26 mouse cellular contexts compared by ENCODE assay signal in the genomic region with DNA sequence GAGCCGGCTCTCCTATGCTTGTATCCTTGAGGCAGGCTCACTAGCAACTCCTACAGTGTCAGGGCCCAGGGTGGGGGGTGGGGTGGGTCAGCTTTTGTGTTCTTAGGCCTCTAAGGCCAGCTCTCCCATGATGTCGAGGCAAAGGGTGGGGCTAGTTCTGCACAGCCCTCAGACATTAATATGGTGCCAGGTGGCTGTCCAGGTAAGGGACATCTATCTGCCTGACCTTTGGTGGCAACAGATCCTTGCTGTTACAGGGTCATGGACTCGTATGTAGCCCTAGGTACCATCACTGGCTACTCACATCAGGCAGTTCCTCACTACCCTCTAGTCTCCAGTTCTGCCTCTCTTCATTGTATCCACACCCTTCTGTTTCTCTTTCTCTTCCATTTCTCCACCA.
DNase-seq lines count a peak whose midpoint lies in the region; ATAC-seq and TF ChIP-seq lines count a peak whose summit lies in the region.
"Had no signal": no experiment of that assay in that cellular context is flagged by ENCODE, and none has a peak within 500 bp of the region (broad histone marks: within the 10 kb centered on the region; RNA-seq: fewer than 3 reads in every experiment).

No protein-coding gene starts in this region.

- H3K27me3 ChIP-seq in forebrain, embryonic 10.5 days (ENCODE audit: poor library complexity, severe bottlenecking): no peaks in the 10 kb centered on the region
- no peaks in the 10 kb centered on the region for H3K27me3 ChIP-seq in forebrain, embryonic 16.5 days (replicated peaks; ENCODE audit: control insufficient read depth, insufficient read depth, low read length)
- no peaks in the 10 kb centered on the region for H3K27me3 ChIP-seq in heart, embryonic 10.5 days (ENCODE audit: insufficient read depth, poor library complexity, severe bottlenecking)
- no peaks in the 10 kb centered on the region for H3K27me3 ChIP-seq in heart, embryonic 11.5 days (ENCODE audit: control insufficient read depth, insufficient read depth, low read length)
- no peaks in the 10 kb centered on the region for H3K27me3 ChIP-seq in hindbrain, embryonic 14.5 days (ENCODE audit: control insufficient read depth, insufficient read depth, low read length)
- no peaks in the 10 kb centered on the region for H3K27me3 ChIP-seq in hindbrain, postnatal 0 days (ENCODE audit: insufficient read depth, low read length)
- H3K27me3 ChIP-seq in liver, embryonic 12.5 days (replicated peaks): no peaks in the 10 kb centered on the region
- no peaks in the 10 kb centered on the region for H3K27me3 ChIP-seq in liver, postnatal 0 days (ENCODE audit: insufficient read depth, low read length)
- H3K27me3 ChIP-seq: CH12.LX; embryonic facial prominence, embryonic 12.5 days; forebrain, embryonic 12.5 days; Patski had no signal

- H3K4me1 ChIP-seq in forebrain, embryonic 10.5 days: peaks cover 32% of the 10 kb centered on the region
- H3K4me1 ChIP-seq in forebrain, embryonic 16.5 days (replicated peaks; ENCODE audit: control insufficient read depth, insufficient read depth, low read length): peaks cover 11% of the 10 kb centered on the region
- H3K4me1 ChIP-seq in heart, embryonic 10.5 days: peaks cover 54% of the 10 kb centered on the region
- peaks cover 33% of the 10 kb centered on the region for H3K4me1 ChIP-seq in heart, embryonic 11.5 days (ENCODE audit: control insufficient read depth, insufficient read depth, low read length)
- peaks cover 15% of the 10 kb centered on the region; the same call in 1 of the 2 replicates for H3K4me1 ChIP-seq in hindbrain, embryonic 14.5 days (replicated peaks; ENCODE audit: control insufficient read depth, insufficient read depth, low read length)
- H3K4me1 ChIP-seq in hindbrain, postnatal 0 days (ENCODE audit: insufficient read depth, low read length): 0 out of 2 replicates have a peak, but pooled peaks cover 5% of the 10 kb centered on the region
- H3K4me1 ChIP-seq in liver, embryonic 12.5 days: no peaks in the 10 kb centered on the region
- peaks cover 15% of the 10 kb centered on the region for H3K4me1 ChIP-seq in liver, postnatal 0 days (ENCODE audit: insufficient read depth)

- no peak for DNase-seq in forebrain, embryonic 10.5 days (ENCODE audit: extremely low spot score, low spot score)
- no peak for DNase-seq in heart, embryonic 10.5 days (ENCODE audit: low spot score)
- DNase-seq in hindbrain, embryonic 14.5 days (ENCODE audit: low spot score): no peak
- no peak for DNase-seq in hindbrain, postnatal 0 days (ENCODE audit: low spot score)
- no peak for DNase-seq in liver, postnatal 0 days
- DNase-seq: adrenal gland, adult 8-10 months; adrenal gland, postnatal 14 days; adrenal gland, postnatal 36 days; B cell, adult 2 months; cerebellum, adult 11-12 months; cerebellum, adult 2 months; cerebellum, adult 9-10 months; cerebellum, postnatal 10 days; cerebellum, postnatal 25 days had no signal

- H3K4me3 ChIP-seq in forebrain, embryonic 10.5 days: no peak overlapping the region
- H3K4me3 ChIP-seq in forebrain, embryonic 16.5 days (replicated peaks; ENCODE audit: low read length): no peak overlapping the region
- H3K4me3 ChIP-seq in heart, embryonic 10.5 days: no peak overlapping the region
- H3K4me3 ChIP-seq in heart, embryonic 11.5 days (ENCODE audit: low read depth, low read length): no peak overlapping the region
- H3K4me3 ChIP-seq in hindbrain, embryonic 14.5 days (replicated peaks; ENCODE audit: low read length): no peak overlapping the region
- no peak overlapping the region for H3K4me3 ChIP-seq in hindbrain, postnatal 0 days (ENCODE audit: low read length)
- H3K4me3 ChIP-seq in liver, embryonic 12.5 days: no peak overlapping the region
- H3K4me3 ChIP-seq in liver, postnatal 0 days (ENCODE audit: low read depth, low read length): no peak overlapping the region
- H3K4me3 ChIP-seq: embryonic facial prominence, embryonic 10.5 days; embryonic facial prominence, embryonic 12.5 days; forebrain, embryonic 12.5 days had no signal

- TF ChIP-seq EP300 in liver, postnatal 0 days (IDR thresholded peaks at IDR 0.05; ENCODE audit: low read depth): no peak

- H3K36me3 ChIP-seq in forebrain, embryonic 10.5 days (replicated peaks): no peaks in the 10 kb centered on the region
- H3K36me3 ChIP-seq in forebrain, embryonic 16.5 days (ENCODE audit: control insufficient read depth, insufficient read depth): no peaks in the 10 kb centered on the region
- no peaks in the 10 kb centered on the region for H3K36me3 ChIP-seq in heart, embryonic 10.5 days
- no peaks in the 10 kb centered on the region for H3K36me3 ChIP-seq in heart, embryonic 11.5 days (ENCODE audit: control insufficient read depth, insufficient read depth, low read length)
- no peaks in the 10 kb centered on the region for H3K36me3 ChIP-seq in hindbrain, embryonic 14.5 days (replicated peaks; ENCODE audit: control insufficient read depth, insufficient read depth)
- no peaks in the 10 kb centered on the region for H3K36me3 ChIP-seq in hindbrain, postnatal 0 days (ENCODE audit: insufficient read depth, low read length)
- H3K36me3 ChIP-seq in liver, embryonic 12.5 days: no peaks in the 10 kb centered on the region
- H3K36me3 ChIP-seq in liver, postnatal 0 days (replicated peaks; ENCODE audit: insufficient read depth, low read length): no peaks in the 10 kb centered on the region
- H3K36me3 ChIP-seq: embryonic facial prominence, embryonic 10.5 days; embryonic facial prominence, embryonic 12.5 days; forebrain, embryonic 12.5 days; G1E had no signal

- H3K4me2 ChIP-seq in forebrain, embryonic 16.5 days (ENCODE audit: low read length): no peak overlapping the region
- H3K4me2 ChIP-seq in heart, embryonic 11.5 days: no peak overlapping the region
- no peak overlapping the region for H3K4me2 ChIP-seq in hindbrain, embryonic 14.5 days (replicated peaks)
- no peak overlapping the region for H3K4me2 ChIP-seq in hindbrain, postnatal 0 days (ENCODE audit: low read depth, low read length)
- H3K4me2 ChIP-seq in liver, embryonic 12.5 days: no peak overlapping the region
- H3K4me2 ChIP-seq in liver, postnatal 0 days (ENCODE audit: low read depth, low read length): no peak overlapping the region
- H3K4me2 ChIP-seq: embryonic facial prominence, embryonic 12.5 days; forebrain, embryonic 12.5 days had no signal

- H3K9ac ChIP-seq in forebrain, embryonic 16.5 days (replicated peaks; ENCODE audit: low read depth, low read length): no peak overlapping the region
- no peak overlapping the region for H3K9ac ChIP-seq in heart, embryonic 11.5 days (ENCODE audit: low read depth, low read length)
- no peak overlapping the region for H3K9ac ChIP-seq in hindbrain, embryonic 14.5 days
- no peak overlapping the region for H3K9ac ChIP-seq in hindbrain, postnatal 0 days (replicated peaks; ENCODE audit: low read length)
- H3K9ac ChIP-seq in liver, embryonic 12.5 days: no peak overlapping the region
- no peak overlapping the region for H3K9ac ChIP-seq in liver, postnatal 0 days (replicated peaks)
- H3K9ac ChIP-seq: embryonic facial prominence, embryonic 12.5 days; forebrain, embryonic 12.5 days had no signal

- WGBS in forebrain, embryonic 10.5 days: 65% methylated on average over 3 of the region's 3 CpGs
- 79% methylated on average over 3 of the region's 3 CpGs for WGBS in forebrain, embryonic 16.5 days
- 77% methylated on average over 3 of the region's 3 CpGs for WGBS in heart, embryonic 10.5 days
- WGBS in heart, embryonic 11.5 days (ENCODE audit: insufficient replicate concordance): 79% methylated on average over 3 of the region's 3 CpGs
- 71% methylated on average over 3 of the region's 3 CpGs for WGBS in hindbrain, embryonic 14.5 days
- 78% methylated on average over 3 of the region's 3 CpGs for WGBS in hindbrain, postnatal 0 days
- 51% methylated on average over 3 of the region's 3 CpGs for WGBS in liver, embryonic 12.5 days (ENCODE audit: insufficient replicate concordance)
- 67% methylated on average over 3 of the region's 3 CpGs for WGBS in liver, postnatal 0 days (ENCODE audit: insufficient replicate concordance)

- TF ChIP-seq CTCF in hindbrain, postnatal 0 days (IDR thresholded peaks at IDR 0.05; ENCODE audit: low read depth): no peak
- TF ChIP-seq CTCF in liver, postnatal 0 days (IDR thresholded peaks at IDR 0.05; ENCODE audit: low read depth): no peak

- ATAC-seq in forebrain, embryonic 16.5 days: no peak
- no peak for ATAC-seq in heart, embryonic 11.5 days (replicated peaks; ENCODE audit: insufficient number of reproducible peaks, low FRiP score, low TSS enrichment)
- 0 out of 2 replicates have a peak, but pooled peaks have one; percentile 19 for ATAC-seq in hindbrain, embryonic 14.5 days (ENCODE audit: low FRiP score)
- ATAC-seq in hindbrain, postnatal 0 days: no peak
- ATAC-seq in liver, embryonic 12.5 days: peak; percentile 21; the same call in 1 of the 2 replicates
- ATAC-seq in liver, postnatal 0 days: no peak
- ATAC-seq: activated CD4-positive, CD25-positive, alpha-beta regulatory T cell, adult 4 months; CD4-positive, CD25-positive, alpha-beta regulatory T cell, adult 4 months; forebrain, embryonic 14.5 days; Patski had no signal

- 0 out of 2 replicates have a peak, but pooled peaks cover under 1% of the 10 kb centered on the region for H3K9me3 ChIP-seq in forebrain, embryonic 10.5 days
- no peaks in the 10 kb centered on the region for H3K9me3 ChIP-seq in forebrain, embryonic 16.5 days (ENCODE audit: control insufficient read depth, low read length)
- no peaks in the 10 kb centered on the region for H3K9me3 ChIP-seq in heart, embryonic 10.5 days
- no peaks in the 10 kb centered on the region for H3K9me3 ChIP-seq in heart, embryonic 11.5 days (replicated peaks; ENCODE audit: control insufficient read depth, low read length)
- H3K9me3 ChIP-seq in hindbrain, embryonic 14.5 days (ENCODE audit: control insufficient read depth, low read length): no peaks in the 10 kb centered on the region
- no peaks in the 10 kb centered on the region for H3K9me3 ChIP-seq in hindbrain, postnatal 0 days (ENCODE audit: low read length)
- H3K9me3 ChIP-seq in liver, embryonic 12.5 days (replicated peaks): no peaks in the 10 kb centered on the region
- no peaks in the 10 kb centered on the region for H3K9me3 ChIP-seq in liver, postnatal 0 days (ENCODE audit: low read length)
- H3K9me3 ChIP-seq: embryonic facial prominence, embryonic 10.5 days; embryonic facial prominence, embryonic 12.5 days; forebrain, embryonic 12.5 days; G1E had no signal

- peak overlapping the region; percentile 16; the same call in 1 of the 2 replicates for H3K27ac ChIP-seq in forebrain, embryonic 10.5 days
- H3K27ac ChIP-seq in forebrain, embryonic 16.5 days (ENCODE audit: low read length): no peak overlapping the region
- H3K27ac ChIP-seq in heart, embryonic 10.5 days: peak overlapping the region; percentile 59; the same call in 1 of the 2 replicates
- no peak overlapping the region for H3K27ac ChIP-seq in heart, embryonic 11.5 days (ENCODE audit: low read depth, low read length)
- H3K27ac ChIP-seq in hindbrain, embryonic 14.5 days: no peak overlapping the region
- no peak overlapping the region for H3K27ac ChIP-seq in hindbrain, postnatal 0 days
- H3K27ac ChIP-seq in liver, embryonic 12.5 days: no peak overlapping the region
- no peak overlapping the region for H3K27ac ChIP-seq in liver, postnatal 0 days (ENCODE audit: low read depth)
- H3K27ac ChIP-seq: embryonic facial prominence, embryonic 12.5 days; forebrain, embryonic 12.5 days had no signal

Comparison
In these comparisons a context has a peak if more than half of its experiments do, and no peak if none do; other contexts are left out.
1. H3K27ac ChIP-seq: peak in forebrain, embryonic 10.5 days (single experiment) and heart, embryonic 10.5 days (single experiment); none in forebrain, embryonic 16.5 days (single experiment), heart, embryonic 11.5 days (single experiment), hindbrain, embryonic 14.5 days (single experiment), hindbrain, postnatal 0 days (single experiment), liver, embryonic 12.5 days (single experiment) and liver, postnatal 0 days (single experiment).
2. ATAC-seq: peak in hindbrain, embryonic 14.5 days (single experiment) and liver, embryonic 12.5 days (single experiment); none in forebrain, embryonic 16.5 days (single experiment), heart, embryonic 11.5 days (single experiment), hindbrain, postnatal 0 days (single experiment) and liver, postnatal 0 days (single experiment).